Mouse (Mus musculus) liver, adult 2 months (tissue): ENCODE measurements around the gene Opalin.

Source experiments
- CTCF ChIP-seq: fragments of 200-500 bp; IDR thresholded peaks from 2 replicates; pipeline ENCODE4 v1.5.1; 2011; ENCODE audit warnings: low read depth, low read length, control low read depth
- POLR2A ChIP-seq: fragments of 200-500 bp; IDR thresholded peaks from 2 replicates; pipeline ENCODE4 v1.6.1; 2011; ENCODE audit warnings: low read length, control low read depth; ENCODE audit not compliant: insufficient read depth; ENCODE audit errors: extremely low read depth

- no peak for TF ChIP-seq CTCF
- no peak for TF ChIP-seq POLR2A
Observed at GRCm38 (mm10) chr19:41039110-41039509, 37.8 kb downstream of the Opalin start.
